Mouse (Mus musculus): ENCODE measurements around the gene Dhps.
A peak's percentile ranks its signal among the peaks of the same experiment; 100 is the strongest.

Dhps gene

GRCm38 (mm10) chr8:85071514-85072281 lies at the start of gene Dhps:
Gene Dhps (plus strand): TSS chr8:85071757.
- peak; percentile 92 for DNase-seq (ENCODE audit: low read depth, low spot score)

- DNase-seq (ENCODE audit: low read depth, low spot score): no peak
Measured at GRCm38 (mm10) chr8:85023846-85024245, 47.7 kb upstream of the Dhps start.

GRCm38 (mm10) chr8:85025098-85025932 lies 46.2 kb upstream of the Dhps start, which contains the start of gene Asna1:
Gene Asna1 (minus strand): TSS chr8:85025281.
- peak; percentile 96 for DNase-seq (ENCODE audit: low read depth, low spot score)

- peak; percentile 95 for DNase-seq (ENCODE audit: low read depth, low spot score)
Measured at GRCm38 (mm10) chr8:85026670-85027515, 44.7 kb upstream of the Dhps start, which contains the start of gene Trir. Gene Trir (plus strand): TSS chr8:85026823.

- peak; percentile 33 for DNase-seq (ENCODE audit: low read depth, low spot score)
Measured at GRCm38 (mm10) chr8:85027516-85027855, 44.1 kb upstream of the Dhps start.

- peak; percentile 44 for DNase-seq (ENCODE audit: low read depth, low spot score)
Measured at GRCm38 (mm10) chr8:85027922-85028321, 43.6 kb upstream of the Dhps start.

- no peak for DNase-seq (ENCODE audit: low read depth, low spot score)
Measured at GRCm38 (mm10) chr8:85029271-85029670, 42.3 kb upstream of the Dhps start.

- DNase-seq (ENCODE audit: low read depth, low spot score): no peak
Measured at GRCm38 (mm10) chr8:85032622-85033311, 38.8 kb upstream of the Dhps start.

GRCm38 (mm10) chr8:85033867-85034266 lies 37.7 kb upstream of the Dhps start:
- DNase-seq (ENCODE audit: low read depth, low spot score): no peak

GRCm38 (mm10) chr8:85034764-85035163 lies 36.8 kb upstream of the Dhps start:
- DNase-seq (ENCODE audit: low read depth, low spot score): peak; percentile 90

GRCm38 (mm10) chr8:85035165-85035727 lies 36.3 kb upstream of the Dhps start:
- no peak for DNase-seq (ENCODE audit: low read depth, low spot score)

GRCm38 (mm10) chr8:85035728-85036310 lies 35.7 kb upstream of the Dhps start:
- peak; percentile 65 for DNase-seq (ENCODE audit: low read depth, low spot score)

GRCm38 (mm10) chr8:85036381-85036717 lies 35.2 kb upstream of the Dhps start:
- no peak for DNase-seq (ENCODE audit: low read depth, low spot score)

- peak; percentile 97 for DNase-seq (ENCODE audit: low read depth, low spot score)
Measured at GRCm38 (mm10) chr8:85036718-85037365, 34.7 kb upstream of the Dhps start, which contains the start of gene Tnpo2. Gene Tnpo2 (plus strand): TSS chr8:85036915.

GRCm38 (mm10) chr8:85037366-85037680 lies 34.2 kb upstream of the Dhps start:
- no peak for DNase-seq (ENCODE audit: low read depth, low spot score)

- DNase-seq (ENCODE audit: low read depth, low spot score): peak; percentile 65
Measured at GRCm38 (mm10) chr8:85037681-85038531, 33.7 kb upstream of the Dhps start.

GRCm38 (mm10) chr8:85043619-85044018 lies 27.9 kb upstream of the Dhps start:
- DNase-seq (ENCODE audit: low read depth, low spot score): no peak

- no peak for DNase-seq (ENCODE audit: low read depth, low spot score)
Measured at GRCm38 (mm10) chr8:85057367-85057766, 14.2 kb upstream of the Dhps start.
